Mouse (Mus musculus) left cerebral cortex, postnatal 25 days (tissue): ENCODE data around the gene Rpl3. TPM values are rescaled to one million over a fixed set of nuclear protein-coding genes. Genes with fewer than 3 reads are reported as not detected.
A peak's percentile ranks its signal among the peaks of the same experiment; 100 is the strongest.

Experiments
- DNase-seq, 2 experiments: peaks; one replicate each; pipeline ENCODE4 v3.0.0; 2022; ENCODE audit warnings: low spot score in 2 of 2, mixed read lengths in 1 of 2
- intact Hi-C: fragments of 180-260 bp; cut with DNase I; formaldehyde crosslinking; loops from one replicate; pipeline ENCODE4 v1.15.1; 2025
- total RNA-seq, 2 experiments: library from RNA; stranded (reverse); gene quantifications; 2 replicates each; pipeline ENCODE4 v1.2.3; 2021

Gene Rpl3
- total RNA-seq, 2 experiments from 2014 or later, result 457 to 461 TPM

DNA sequence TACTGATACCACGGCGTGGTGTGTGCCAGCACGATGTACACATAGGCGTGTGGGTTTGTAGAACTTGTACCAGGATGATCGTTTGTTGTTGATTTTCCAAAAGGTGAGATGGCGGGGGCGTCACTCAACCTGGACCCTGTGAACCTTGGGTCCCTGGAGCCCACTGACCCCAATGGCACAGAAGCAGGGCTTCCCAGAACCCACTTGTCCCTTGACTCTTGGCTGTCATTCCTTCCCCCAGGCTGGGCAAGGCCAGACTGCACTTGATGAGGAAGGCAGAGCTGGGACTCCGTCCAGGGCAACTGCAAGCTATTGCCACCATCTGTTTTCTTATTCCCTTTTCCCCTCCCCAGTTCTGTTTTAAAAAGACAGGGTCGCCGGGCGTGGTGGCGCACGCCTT is 2.5 kb upstream of the Rpl3 start:
- intact Hi-C loops, result no loop called here
- no peak for DNase-seq

DNA sequence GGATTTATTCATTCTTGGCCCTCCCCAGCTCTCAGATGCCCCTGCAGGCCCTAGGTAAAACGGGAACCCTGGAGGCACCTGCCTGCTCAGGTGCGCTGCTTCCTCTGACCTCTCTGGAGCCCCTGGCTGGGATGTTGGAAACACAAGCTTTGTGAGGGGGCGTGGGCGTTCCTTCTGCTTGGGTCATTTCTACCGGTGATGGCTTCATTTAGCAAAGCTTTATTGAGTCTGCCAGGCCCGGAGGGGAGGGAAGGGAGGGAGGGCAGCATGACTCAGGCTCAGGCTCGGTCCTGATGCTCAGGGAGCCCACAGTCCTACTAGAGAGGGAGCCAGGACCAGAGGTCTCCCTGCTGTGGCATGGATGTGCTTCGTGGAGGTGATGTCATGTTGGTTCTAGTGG is 931 bp upstream of the Rpl3 start:
- intact Hi-C loops, result no loop called here

DNA sequence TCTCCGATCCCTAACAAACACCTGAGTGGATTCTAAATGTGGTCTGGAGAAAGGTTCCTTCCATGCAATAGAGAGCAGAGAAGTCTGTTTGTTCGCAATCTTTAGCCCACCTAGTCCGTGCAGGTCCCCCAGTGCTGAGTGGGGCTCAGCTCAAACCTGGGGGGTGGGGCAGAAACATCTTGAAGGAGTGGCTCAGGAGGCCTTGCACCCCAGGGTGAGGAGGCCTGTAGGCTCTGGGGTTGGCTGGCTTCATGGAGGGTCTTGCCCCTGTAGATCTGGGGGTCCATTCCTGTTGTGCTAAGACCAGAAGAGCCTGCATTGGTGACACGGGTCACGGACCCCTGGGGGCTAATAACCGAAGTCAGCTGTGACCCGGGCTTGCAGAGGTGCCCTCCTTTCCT is 373 bp upstream of the Rpl3 start:
- intact Hi-C loops, result no loop called here
- DNase-seq, result peak in 1 of 2 experiments; percentile 23

More for the DNA sequence above, 931 bp upstream of the Rpl3 start:
- peak; percentile 49 to 66 for DNase-seq

DNA sequence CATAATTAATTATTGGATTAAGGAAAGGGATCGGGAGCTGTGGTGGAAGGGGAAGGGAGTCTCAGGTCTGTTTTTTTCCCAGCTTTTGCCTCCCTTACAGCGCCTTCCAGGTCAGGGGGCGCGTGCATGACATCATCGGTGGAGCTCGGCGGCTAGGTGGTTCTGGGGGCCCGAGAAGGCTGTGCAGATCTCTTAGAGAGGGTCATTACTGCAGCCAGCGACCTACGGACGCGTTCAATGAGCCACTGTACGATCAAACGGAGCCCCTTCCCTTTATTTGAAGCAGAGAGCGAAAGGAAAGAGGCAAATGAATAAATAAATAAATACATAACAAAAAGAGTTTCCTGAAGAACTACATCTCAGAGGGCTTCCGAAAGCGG is 937 bp downstream of the Rpl3 start:
- DNase-seq, result no peak
- intact Hi-C loops, result loop anchor here (2.0 kb wide), 1 partner anchor 42 kb away; the partner anchor contains the start of gene Tab1

DNA sequence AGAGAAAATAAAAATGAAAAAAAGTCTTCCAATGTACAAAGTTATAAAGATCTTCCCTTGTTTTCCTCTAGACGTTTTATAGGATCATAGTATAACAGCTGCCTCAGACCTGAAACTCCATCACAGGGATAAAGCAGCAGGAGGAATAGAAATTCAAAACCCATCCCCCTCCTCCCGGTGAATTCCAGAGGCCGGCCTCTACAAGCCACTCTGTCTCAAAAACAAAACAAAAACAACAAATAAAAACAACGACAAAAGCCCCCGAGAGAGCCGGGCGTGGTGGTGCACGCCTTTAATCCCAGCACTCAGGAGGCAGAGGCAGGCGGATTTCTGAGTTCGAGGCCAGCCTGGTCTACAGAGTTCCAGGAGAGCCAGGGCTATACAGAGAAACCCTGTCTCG is 1.5 kb downstream of the Rpl3 start:
- DNase-seq, result no peak
- intact Hi-C loops, result loop anchor here (2.0 kb wide), 1 partner anchor 43 kb away; the partner anchor contains the start of gene Tab1

DNA sequence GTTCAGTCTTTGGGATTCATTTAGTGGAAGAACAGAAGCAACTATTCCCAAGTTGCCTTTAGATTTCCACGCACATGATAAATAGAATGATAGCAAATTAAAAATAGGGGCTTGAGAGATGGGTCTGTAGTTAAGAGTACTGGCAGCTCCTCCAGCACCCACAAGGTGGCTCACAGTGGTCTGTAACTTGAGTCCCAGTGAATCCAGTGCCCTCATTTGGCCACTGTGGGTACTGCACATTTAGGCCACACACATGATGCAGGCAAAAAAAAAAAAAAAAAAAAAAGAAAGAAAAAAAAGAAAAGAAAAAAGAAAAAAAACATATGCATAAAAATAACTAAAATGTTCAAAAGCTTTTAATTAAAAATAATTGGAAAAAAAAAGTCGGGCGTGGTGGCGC is 3.0 kb downstream of the Rpl3 start:
- intact Hi-C loops, result loop anchor here (5.0 kb wide), 1 partner anchor 604 kb away; no protein-coding TSS in a partner anchor
- DNase-seq, result peak; percentile 93 to 97

DNA sequence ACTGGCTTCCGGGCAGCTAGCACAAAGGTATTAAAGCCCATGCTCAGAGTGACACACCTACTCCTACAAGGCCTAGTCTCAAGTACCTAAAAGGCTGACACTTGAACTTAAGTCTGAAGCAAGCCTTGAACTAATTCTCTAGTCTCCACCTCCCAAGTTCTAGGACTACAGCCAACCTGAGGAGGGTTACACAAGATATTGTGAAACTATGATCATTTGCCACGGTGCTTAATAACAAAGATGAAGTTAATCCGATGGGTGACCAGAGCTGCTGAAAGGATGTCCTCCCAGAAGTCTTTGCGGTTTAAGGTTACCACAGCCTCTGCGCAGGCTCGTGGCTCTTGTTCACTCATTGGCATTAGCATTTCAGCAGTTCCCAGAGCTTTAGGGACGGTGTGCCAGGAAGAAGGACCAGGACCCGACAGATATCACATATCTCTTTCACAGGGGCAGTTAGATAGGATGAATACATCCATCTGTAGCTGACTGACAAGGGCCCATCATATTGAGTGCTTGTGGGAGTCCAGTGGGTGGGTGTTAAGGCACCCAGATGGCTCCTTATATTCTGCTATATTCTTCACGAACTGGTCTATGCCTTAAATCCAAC is 4.2 kb downstream of the Rpl3 start:
- DNase-seq, result no peak
- intact Hi-C loops, result loop anchor here (5.0 kb wide), 1 partner anchor 605 kb away; no protein-coding TSS in a partner anchor

DNA sequence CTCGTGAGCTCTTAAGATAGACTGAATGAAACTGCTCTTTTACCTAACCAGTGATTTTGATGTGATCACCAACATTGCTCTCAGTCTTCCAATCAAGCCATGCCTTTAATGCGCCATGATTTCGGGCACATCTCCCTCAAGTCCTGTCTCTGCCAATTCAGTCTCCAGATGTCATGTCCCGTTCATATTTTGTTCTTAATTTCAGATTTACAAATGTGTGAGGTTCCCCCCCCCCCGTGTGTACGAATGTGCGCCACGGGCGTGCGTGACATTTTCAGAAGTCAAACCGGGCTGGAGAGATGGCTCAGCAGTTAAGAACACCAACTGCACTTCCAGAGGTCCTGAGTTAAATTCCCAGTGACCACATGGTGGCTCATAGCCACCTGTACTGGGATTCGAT is 7.9 kb downstream of the Rpl3 start:
- intact Hi-C loops, result loop anchor here (2.0 to 5.0 kb wide), 3 partner anchors 69 to 624 kb away; partner anchors contain the start of genes Cbx6, Npcd and Pdgfb
- DNase-seq, result no peak

DNA sequence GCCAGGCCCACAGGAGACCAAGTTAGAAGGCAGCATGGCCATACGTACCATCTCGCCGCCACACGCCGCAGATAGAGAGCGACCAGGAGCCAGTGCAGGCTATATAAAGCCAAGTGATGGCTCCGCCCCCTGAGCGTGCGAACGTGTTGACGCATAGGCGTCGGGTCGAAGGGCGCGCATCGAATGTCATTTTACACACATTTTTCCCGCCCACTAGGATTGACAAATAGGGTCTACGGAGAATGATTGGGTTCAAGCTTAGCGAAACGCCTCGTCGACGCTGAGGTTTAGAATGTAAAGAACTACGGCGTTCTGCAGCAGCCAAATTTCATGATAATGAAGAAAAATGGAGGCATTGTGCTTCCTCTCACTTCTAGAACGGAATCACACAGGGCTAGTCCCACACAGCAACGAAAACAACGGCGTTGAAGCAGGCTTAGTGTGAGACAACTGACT is 8.4 kb downstream of the Rpl3 start:
- intact Hi-C loops, result loop anchor here (2.0 to 5.0 kb wide), 3 partner anchors 69 to 624 kb away; partner anchors contain the start of genes Cbx6, Npcd and Pdgfb
- DNase-seq, result peak; percentile 98 to 99

DNA sequence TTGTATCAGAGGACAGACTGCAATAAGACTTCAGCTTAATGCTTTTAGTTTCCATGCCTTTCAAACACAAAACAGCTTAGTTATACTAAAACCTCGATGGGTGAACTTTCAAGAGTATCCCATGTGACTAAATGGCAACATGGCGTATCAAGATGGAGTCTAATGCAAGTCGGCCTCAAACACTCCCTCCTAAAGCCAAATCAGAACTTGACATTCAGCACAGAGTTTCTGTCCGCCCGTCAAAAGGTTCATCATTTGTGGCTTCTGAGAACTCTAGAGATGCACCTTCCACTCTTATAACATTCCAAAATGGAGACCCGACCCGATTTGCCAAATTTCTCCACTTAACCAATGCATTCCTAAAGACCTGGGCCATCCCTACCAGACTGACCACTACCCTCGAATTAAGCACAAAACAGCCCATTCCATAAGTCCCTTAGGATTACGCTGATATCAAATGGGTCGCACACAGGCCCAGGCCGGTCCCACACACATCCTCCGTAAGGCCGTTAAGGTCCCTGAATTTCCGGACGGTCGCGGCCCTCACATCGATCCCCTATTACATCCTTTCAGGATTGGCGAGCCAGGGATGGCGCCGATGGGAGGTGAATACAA is 8.9 kb downstream of the Rpl3 start:
- DNase-seq, result no peak
- intact Hi-C loops, result loop anchor here (2.0 to 5.0 kb wide), 3 partner anchors 68 to 625 kb away; partner anchors contain the start of genes Cbx6, Npcd and Pdgfb

DNA sequence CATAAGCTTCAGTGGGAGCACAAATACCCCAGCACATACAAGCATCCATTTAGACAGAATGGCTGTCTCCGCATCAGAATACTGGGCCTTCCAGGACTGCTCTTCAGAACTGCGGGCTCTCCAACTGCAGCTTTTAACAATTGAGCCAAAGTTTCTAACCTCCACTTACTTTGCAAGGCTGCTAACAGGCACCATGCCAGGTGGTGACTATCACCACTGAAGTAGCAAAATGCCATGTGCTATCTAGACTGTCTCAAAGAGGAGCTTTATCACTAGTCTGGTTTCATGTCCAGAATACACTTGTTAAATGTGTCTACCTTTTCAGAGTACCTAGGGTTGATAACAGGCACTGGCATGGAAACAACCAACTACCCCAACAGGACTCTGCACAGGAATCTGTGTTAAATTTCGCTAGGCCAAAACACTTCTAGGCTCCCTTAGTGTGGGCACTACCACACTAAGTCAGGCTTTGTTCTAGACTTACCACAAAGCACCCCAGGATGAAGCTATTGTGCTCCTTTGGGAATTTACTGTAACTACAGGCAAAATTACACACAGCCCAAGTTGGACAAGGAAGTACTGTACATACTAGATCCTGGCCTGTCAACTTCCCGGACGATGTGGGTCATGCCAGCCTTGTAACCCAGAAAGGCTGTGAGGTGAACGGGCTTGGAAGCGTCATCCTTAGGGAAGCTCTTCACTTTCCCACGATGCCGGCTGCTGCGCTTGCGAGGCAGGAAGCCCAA is 9.7 kb downstream of the Rpl3 start:
- DNase-seq, result no peak
- intact Hi-C loops, result loop anchor here (2.0 to 5.0 kb wide), 3 partner anchors 67 to 625 kb away; partner anchors contain the start of genes Cbx6, Npcd and Pdgfb

DNA sequence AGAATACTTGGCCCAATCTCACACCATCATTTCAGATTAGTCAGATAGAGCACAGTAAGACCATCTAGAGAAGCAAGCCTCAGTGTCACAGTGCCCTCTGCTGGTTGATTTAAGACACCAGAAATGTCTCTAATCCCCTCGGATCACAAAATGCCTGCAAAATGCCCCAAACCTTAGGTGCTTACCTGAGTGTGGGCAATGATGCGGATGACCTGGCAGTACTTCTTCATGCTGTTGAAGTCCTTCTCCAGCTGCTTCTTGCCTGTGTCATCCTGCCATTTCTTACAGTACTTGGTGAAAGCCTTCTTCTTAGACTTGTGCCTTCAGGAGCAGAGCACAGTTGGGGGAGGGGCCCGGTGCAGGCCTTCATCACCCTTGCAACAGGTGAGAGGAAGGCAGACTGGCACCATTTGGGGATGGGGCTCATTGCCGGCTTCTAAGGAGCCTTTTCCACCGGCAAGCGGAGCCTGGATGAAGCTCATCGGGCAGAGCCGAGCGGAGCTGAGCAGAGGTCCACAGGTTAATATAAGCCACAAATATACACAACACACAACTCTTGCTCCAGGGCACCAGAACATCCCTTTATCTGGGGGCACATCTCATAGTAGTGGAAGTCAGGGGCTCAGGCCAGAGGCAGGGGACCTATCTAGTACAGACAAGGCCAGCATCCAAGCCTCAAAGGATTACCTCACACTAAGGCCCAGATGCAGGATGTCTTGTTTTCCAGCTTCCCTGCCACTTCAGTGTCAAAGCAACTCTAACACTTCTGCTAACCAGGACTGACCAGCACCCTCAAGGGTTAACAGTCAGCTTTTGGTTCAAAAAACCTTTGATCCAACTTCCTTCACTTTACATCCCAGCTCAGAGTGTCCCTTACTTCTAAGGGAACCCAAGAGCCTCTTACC is 10.7 kb downstream of the Rpl3 start:
- intact Hi-C loops, result loop anchor here (5.0 kb wide), 2 partner anchors 249 to 626 kb away; partner anchors contain the start of genes Cbx6 and Npcd
- no peak for DNase-seq

DNA sequence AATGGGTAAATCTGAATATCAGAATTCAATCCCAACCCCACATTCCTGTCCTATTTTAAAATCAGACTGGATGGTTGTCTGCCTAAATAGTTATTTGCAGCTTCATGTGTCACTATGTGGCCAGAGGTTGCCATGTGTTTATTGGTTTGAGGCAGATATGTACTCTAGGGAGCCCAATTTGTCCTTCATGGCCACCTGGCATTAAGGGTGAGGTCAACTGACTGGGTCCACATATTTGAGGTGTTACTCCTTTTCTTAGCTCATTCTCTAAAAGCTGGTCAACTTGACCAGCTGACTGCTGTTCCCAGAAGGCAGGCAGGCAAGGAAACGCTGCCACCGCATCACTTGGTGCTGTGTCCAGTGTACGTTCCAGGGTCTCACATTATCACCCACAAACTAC is 11.7 kb downstream of the Rpl3 start:
- intact Hi-C loops, result loop anchor here (5.0 kb wide), 3 partner anchors 248 to 627 kb away; partner anchors contain the start of genes Cbx6 and Npcd
- DNase-seq, result no peak

DNA sequence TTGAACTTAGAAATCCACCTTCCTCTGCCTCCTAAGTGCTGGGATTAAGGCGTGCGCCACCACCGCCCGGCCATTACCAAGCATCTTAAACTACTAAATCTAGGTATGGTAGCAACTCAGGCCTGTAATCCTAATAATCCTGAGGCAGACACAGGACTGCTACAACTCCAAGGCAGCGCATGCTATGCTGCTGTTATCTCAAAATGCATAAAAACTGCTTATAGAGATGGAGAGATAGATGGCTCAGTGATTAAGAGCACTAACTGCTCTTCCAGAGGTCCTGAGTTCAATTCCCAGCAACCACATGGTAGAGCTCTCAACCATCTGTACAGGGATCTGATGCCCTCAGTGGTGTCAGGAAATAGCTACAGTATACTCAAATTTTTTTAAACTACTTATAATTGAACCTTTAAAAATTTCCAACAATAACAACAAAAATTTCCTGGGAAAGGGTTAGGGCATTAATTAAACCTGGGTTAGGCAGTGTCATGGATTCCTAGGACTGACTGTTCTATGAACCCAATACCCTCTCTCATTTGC is 12.5 kb downstream of the Rpl3 start:
- intact Hi-C loops, result loop anchor here (5.0 kb wide), 1 partner anchor 327 kb away; no protein-coding TSS in a partner anchor
- no peak for DNase-seq

DNA sequence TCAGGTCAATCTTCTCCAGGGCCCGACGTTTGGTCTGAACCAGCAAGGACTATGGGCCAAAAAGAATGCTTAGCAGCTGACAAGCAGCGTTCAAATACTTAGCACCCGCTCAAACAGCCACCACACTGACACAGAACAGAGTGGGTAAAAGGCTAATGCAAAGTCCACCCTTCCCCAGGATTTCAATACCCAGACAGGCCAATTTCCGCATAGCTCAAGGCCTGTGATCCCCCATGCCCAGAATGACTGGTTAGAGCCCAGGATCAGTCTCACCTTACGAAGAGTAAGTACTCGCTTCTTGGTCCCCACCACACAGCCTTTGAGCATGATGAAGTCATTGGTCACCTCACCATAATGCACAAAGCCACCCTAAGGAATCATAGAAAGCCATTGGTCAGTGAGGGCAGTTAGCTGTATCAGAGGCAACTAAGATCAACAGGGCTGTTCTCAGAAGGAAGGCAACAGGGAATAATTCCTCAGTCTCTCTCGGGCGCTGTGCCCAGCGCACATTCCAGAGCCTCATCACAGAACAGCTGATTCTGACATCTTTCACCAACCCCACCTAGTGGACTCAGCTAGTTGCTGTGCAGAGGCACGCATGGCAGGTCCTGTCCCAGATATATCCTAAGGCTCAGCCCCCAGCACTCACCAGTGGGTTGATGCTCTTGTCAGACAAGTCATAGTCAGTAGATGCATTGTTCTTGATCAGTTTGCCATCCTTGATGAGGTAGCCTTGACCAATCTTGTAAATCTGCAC is 13.4 kb downstream of the Rpl3 start:
- intact Hi-C loops, result loop anchor here (5.0 kb wide), 1 partner anchor 326 kb away; no protein-coding TSS in a partner anchor

DNA sequence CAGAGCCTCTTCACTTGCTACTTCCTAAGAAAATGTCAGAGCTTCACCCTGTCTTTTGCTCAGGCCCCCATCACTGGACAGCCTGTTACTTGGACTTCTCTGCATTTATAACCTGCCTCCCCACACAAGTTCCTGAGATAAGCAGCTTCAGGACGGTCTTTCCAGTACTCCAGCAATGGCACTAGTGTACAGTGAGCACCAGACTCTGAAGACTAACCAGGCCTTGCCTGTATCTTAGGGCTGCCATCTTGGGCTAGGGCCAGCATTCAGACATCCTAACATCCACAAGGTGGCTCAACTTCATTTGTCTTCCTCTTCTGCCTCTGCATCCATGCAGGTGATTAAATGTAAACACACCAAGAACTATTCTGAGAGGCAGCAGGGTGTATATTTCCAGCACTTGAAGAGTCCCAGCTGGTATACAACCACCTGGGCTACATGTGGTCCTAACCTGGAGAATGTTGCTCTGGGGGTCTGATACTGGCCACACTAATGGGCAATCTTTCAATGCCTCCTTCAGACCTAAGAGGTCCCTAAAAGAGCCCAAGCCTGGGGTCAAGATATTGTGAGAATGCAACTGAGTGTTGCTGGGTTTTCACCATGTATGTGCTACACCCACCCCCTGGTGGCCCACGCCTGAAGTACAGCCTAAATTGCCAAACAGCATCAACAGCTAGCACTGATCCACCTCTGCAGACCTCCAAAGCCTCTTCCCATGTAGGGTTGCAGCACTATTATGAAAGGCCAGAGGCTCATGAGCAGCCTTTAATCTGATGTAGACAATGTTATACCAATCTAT is 15.1 kb downstream of the Rpl3 start:
- intact Hi-C loops, result loop anchor here (2.0 to 5.0 kb wide), 2 partner anchors 130 to 324 kb away; no protein-coding TSS in a partner anchor
- peak; percentile 65 to 68 for DNase-seq

More for the DNA sequence above, 13.4 kb downstream of the Rpl3 start:
- no peak for DNase-seq
